ENCODE assay signal across 26 mouse cellular contexts in genomic region chr8:8498753-8499152, GRCm38 (mm10).
A peak's percentile ranks its signal among the peaks of the same experiment; 100 is the strongest.
DNase-seq lines count a peak whose midpoint lies in the region; ATAC-seq and TF ChIP-seq lines count a peak whose summit lies in the region.
"Had no signal": no experiment of that assay in that cellular context is flagged by ENCODE, and none has a peak within 500 bp of the region (broad histone marks: within the 10 kb centered on the region; RNA-seq: fewer than 3 reads in every experiment).

No protein-coding gene starts in this region.

- H3K27me3 ChIP-seq in kidney, adult 2 months (replicated peaks; ENCODE audit: control insufficient read depth, insufficient read depth, low read length), result no peaks in the 10 kb centered on the region
- H3K27me3 ChIP-seq: heart, embryonic 15.5 days; hindbrain, embryonic 12.5 days; hindbrain, embryonic 15.5 days; intestine, embryonic 15.5 days had no signal

- H3K36me3 ChIP-seq in kidney, adult 2 months (ENCODE audit: control insufficient read depth, insufficient read depth, low read length), result no peaks in the 10 kb centered on the region
- H3K36me3 ChIP-seq: heart, embryonic 12.5 days; heart, embryonic 15.5 days; hindbrain, embryonic 12.5 days; hindbrain, embryonic 15.5 days; intestine, embryonic 15.5 days had no signal

- H3K4me3 ChIP-seq in kidney, adult 2 months (ENCODE audit: insufficient read depth, low read depth, low read length), result no peak overlapping the region
- no peak overlapping the region for H3K4me3 ChIP-seq in embryonic fibroblast, embryonic 13.5 days (ENCODE audit: insufficient read depth, low read length)
- H3K4me3 ChIP-seq: gastrocnemius, adult 2 months; heart, embryonic 12.5 days; heart, embryonic 15.5 days; hindbrain, embryonic 12.5 days; hindbrain, embryonic 15.5 days; intestine, embryonic 15.5 days had no signal

- no peak for ATAC-seq in CD4-positive, CD25-positive, alpha-beta regulatory T cell, adult 4 months
- ATAC-seq: forebrain, embryonic 14.5 days; forebrain, postnatal 0 days; intestine, embryonic 15.5 days had no signal

- H3K27ac ChIP-seq in kidney, adult 2 months (ENCODE audit: insufficient read depth, low read depth, low read length), result no peak overlapping the region
- H3K27ac ChIP-seq in embryonic fibroblast, embryonic 13.5 days (ENCODE audit: insufficient read depth, low read length), result peak overlapping the region; percentile 17; the same call in 1 of the 2 replicates
- H3K27ac ChIP-seq: gastrocnemius, adult 2 months; heart, embryonic 15.5 days; hindbrain, embryonic 12.5 days; hindbrain, embryonic 15.5 days; intestine, embryonic 15.5 days had no signal

- H3K4me1 ChIP-seq in kidney, adult 2 months (ENCODE audit: control insufficient read depth, insufficient read depth, low read length), result no peaks in the 10 kb centered on the region
- H3K4me1 ChIP-seq in embryonic fibroblast, embryonic 13.5 days (ENCODE audit: control insufficient read depth, insufficient read depth, low read length), result 0 out of 2 replicates have a peak, but pooled peaks cover 2% of the 10 kb centered on the region
- H3K4me1 ChIP-seq: heart, embryonic 12.5 days; intestine, embryonic 15.5 days had no signal

- peak; percentile 75 for DNase-seq in heart, adult 11 months
- no peak for DNase-seq in heart, postnatal 10 days
- peak; percentile 13 for DNase-seq in kidney, postnatal 10 days
- no peak for DNase-seq in kidney, adult 2 months
- peak; percentile 56 for DNase-seq in embryo, embryonic 10.5 days (ENCODE audit: low spot score)
- DNase-seq: adrenal gland, adult 2 months; adrenal gland, postnatal 14 days; B cell, adult 2 months; cerebellum, adult 11-12 months; cerebellum, adult 8-10 months; cerebellum, postnatal 10 days; cerebellum, postnatal 36 days; forebrain, postnatal 0 days; gastrocnemius, adult 2 months; gastrocnemius, postnatal 14 days; heart, adult 18-20 months; heart, postnatal 14 days; heart, postnatal 4 days had no signal

- intact Hi-C loops in heart, postnatal 10 days (cut with DNase I), result no loop called here

- TF ChIP-seq POLR2A in kidney, adult 2 months (IDR thresholded peaks at IDR 0.05; ENCODE audit: low read depth, low read length), result no peak
- no peak for TF ChIP-seq POLR2A in embryonic fibroblast, embryonic 13.5 days (IDR thresholded peaks at IDR 0.05; ENCODE audit: low read depth, low read length)

- TF ChIP-seq CTCF in kidney, adult 2 months (conservative IDR thresholded peaks at IDR 0.05; ENCODE audit: insufficient read depth, insufficient read length, low read depth, low read length), result no peak
- no peak for TF ChIP-seq CTCF in embryonic fibroblast, embryonic 13.5 days (IDR thresholded peaks at IDR 0.05; ENCODE audit: borderline replicate concordance, insufficient read depth, low read length)

- 46% methylated on average over 5 of the region's 5 CpGs for WGBS in kidney, adult 2 months

Comparison
In these comparisons a context has a peak if more than half of its experiments do, and no peak if none do; other contexts are left out.
1. DNase-seq: peak in heart, adult 11 months (single experiment), kidney, postnatal 10 days (single experiment) and embryo, embryonic 10.5 days (single experiment); none in heart, postnatal 10 days (0 of 2) and kidney, adult 2 months (single experiment).